Mouse (Mus musculus) stomach, embryonic 16.5 days (tissue): ENCODE measurements around the gene 1700069L16Rik. TPM values are rescaled to one million over a fixed set of nuclear protein-coding genes. Genes with fewer than 3 reads are reported as not detected.

Experiments used
- ATAC-seq: fragments of 200-750 bp; cut with Nextera tagmentation; 2 replicates; pipeline ENCODE4 v1.8.0; 2017; ENCODE audit warnings: moderate number of reproducible peaks, moderate TSS enrichment; ENCODE audit not compliant: insufficient read depth, low FRiP score
- H3K27ac ChIP-seq: fragments of 300-500 bp; sonication (generic); 2 replicates; pipeline ENCODE4 v1.5.1; 2014; ENCODE audit warnings: low read length
- H3K27me3 ChIP-seq: fragments of 300-500 bp; sonication (generic); 2 replicates; pipeline ENCODE4 v1.6.1; 2014; ENCODE audit warnings: low read length, control low read depth, mixed read lengths; ENCODE audit not compliant: control insufficient read depth, insufficient read depth
- H3K36me3 ChIP-seq: fragments of 300-500 bp; sonication (generic); 2 replicates; pipeline ENCODE4 v1.6.1; 2014; ENCODE audit warnings: low read length; ENCODE audit not compliant: control insufficient read depth, insufficient read depth
- H3K4me1 ChIP-seq: fragments of 300-500 bp; sonication (generic); 2 replicates; pipeline ENCODE4 v1.6.1; 2014; ENCODE audit warnings: low read length, control low read depth, mixed read lengths; ENCODE audit not compliant: control insufficient read depth, insufficient read depth
- H3K4me2 ChIP-seq: fragments of 300-500 bp; sonication (generic); 2 replicates; pipeline ENCODE4 v1.6.1; 2014; ENCODE audit warnings: low read depth, low read length, mixed read lengths
- H3K4me3 ChIP-seq: fragments of 300-500 bp; sonication (generic); replicated peaks from 2 replicates; pipeline ENCODE4 v1.5.1; 2014; ENCODE audit warnings: mild to moderate bottlenecking, low read length
- H3K9ac ChIP-seq: fragments of 300-500 bp; sonication (generic); 2 replicates; pipeline ENCODE4 v1.6.1; 2014; ENCODE audit warnings: low read length
- H3K9me3 ChIP-seq: fragments of 300-500 bp; sonication (generic); replicated peaks from 2 replicates; pipeline ENCODE4 v1.6.1; 2016; ENCODE audit warnings: low read length, control low read depth; ENCODE audit not compliant: control insufficient read depth
- whole genome bisulfite sequencing: fragments of 180-500 bp; shearing (Covaris S2); extraction: QIAGEN DNeasy Blood & Tissue Kit; methylation state at CpG from one replicate; pipeline ENCODE4 v1.1.7; 2014; 5-methylcytosine and 5-hydroxymethylcytosine counted together
- polyA plus RNA-seq: library from polyadenylated mRNA; unstranded; fragments of >200 nt; fragmentation: Nextera tagmentation; extraction: Ambion mirVana; gene quantifications from 2 replicates; pipeline ENCODE4 v1.2.1, GENCODE M21; 2015

Gene 1700069L16Rik
- polyA plus RNA-seq, 1 experiment from 2014 or later = not detected

- Histone ChIP-seq H3K4me2 (no peak overlapping the region), H3K9me3 (no peaks in the 10 kb centered on the region), H3K4me1 (no peaks in the 10 kb centered on the region), H3K27me3 (no peaks in the 10 kb centered on the region), H3K4me3 (no peak overlapping the region), H3K36me3 (no peaks in the 10 kb centered on the region), H3K9ac (no peak overlapping the region), H3K27ac (no peak overlapping the region)
- no peak for ATAC-seq
- 68% methylated on average over 19 of the region's 19 CpGs for WGBS
Observed at GRCm38 (mm10) chr5:113700388-113701023, 24.1 kb downstream of the 1700069L16Rik start.

DNA sequence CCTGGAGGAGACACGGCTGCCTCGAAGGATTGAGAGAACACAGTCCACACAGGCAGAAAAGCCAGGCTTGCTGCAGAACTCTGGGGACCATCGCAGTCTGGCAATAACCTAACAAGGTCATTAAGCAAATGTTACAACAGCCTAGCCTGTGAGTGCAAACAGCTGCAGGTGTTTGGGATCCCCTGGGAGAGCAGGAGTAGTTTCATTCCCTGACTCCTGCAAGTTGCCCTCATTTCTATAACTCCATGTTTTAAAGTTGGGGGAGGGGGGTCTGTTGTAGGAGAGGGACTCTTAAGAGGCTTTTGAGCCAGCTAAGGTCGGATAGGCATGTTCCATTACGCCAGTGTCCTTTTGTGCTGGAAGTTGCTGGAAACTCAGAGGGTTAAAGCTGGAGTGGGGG is 30.2 kb downstream of the 1700069L16Rik start:
- peak overlapping the region; percentile 53 for H3K27ac ChIP-seq
- WGBS = 17% methylated on average over 5 of the region's 5 CpGs
- ATAC-seq = peak; percentile 66; the same call in 1 of the 2 replicates
- H3K4me1 ChIP-seq = peaks cover 5% of the 10 kb centered on the region; the same call in 1 of the 2 replicates
- H3K4me2 ChIP-seq = no peak overlapping the region
- no peaks in the 10 kb centered on the region for H3K9me3 ChIP-seq
- H3K9ac ChIP-seq = no peak overlapping the region; the same call in 1 of the 2 replicates
- H3K36me3 ChIP-seq = no peaks in the 10 kb centered on the region
- H3K27me3 ChIP-seq = no peaks in the 10 kb centered on the region
- no peak overlapping the region for H3K4me3 ChIP-seq

DNA sequence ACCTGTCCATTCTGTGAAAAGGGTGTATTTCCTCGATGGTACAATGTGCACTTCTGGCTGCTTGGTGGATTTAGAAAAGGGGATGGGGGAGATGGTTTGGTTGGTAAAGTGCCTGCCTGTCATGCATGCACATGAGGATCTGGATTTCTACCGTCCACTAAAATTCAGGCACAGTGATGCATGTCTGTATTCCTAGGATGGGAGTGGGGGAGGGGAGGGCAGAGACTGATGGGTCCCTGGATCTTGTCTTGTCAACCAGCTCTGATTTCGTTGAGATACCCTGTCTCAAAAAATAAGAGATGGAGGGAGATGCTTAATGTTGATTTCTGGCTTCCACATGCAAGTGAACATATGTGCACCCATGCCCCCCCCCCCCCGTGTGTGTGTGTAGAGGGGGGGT is 30.6 kb downstream of the 1700069L16Rik start:
- Histone ChIP-seq H3K9me3 (no peaks in the 10 kb centered on the region), H3K27ac (peak overlapping the region; percentile 53; the same call in 1 of the 2 replicates), H3K4me2 (no peak overlapping the region), H3K27me3 (no peaks in the 10 kb centered on the region), H3K4me1 (peaks cover 5% of the 10 kb centered on the region; the same call in 1 of the 2 replicates), H3K4me3 (no peak overlapping the region), H3K9ac (no peak overlapping the region), H3K36me3 (no peaks in the 10 kb centered on the region)
- ATAC-seq = no peak
- 52% methylated on average over 4 of the region's 4 CpGs for WGBS

DNA sequence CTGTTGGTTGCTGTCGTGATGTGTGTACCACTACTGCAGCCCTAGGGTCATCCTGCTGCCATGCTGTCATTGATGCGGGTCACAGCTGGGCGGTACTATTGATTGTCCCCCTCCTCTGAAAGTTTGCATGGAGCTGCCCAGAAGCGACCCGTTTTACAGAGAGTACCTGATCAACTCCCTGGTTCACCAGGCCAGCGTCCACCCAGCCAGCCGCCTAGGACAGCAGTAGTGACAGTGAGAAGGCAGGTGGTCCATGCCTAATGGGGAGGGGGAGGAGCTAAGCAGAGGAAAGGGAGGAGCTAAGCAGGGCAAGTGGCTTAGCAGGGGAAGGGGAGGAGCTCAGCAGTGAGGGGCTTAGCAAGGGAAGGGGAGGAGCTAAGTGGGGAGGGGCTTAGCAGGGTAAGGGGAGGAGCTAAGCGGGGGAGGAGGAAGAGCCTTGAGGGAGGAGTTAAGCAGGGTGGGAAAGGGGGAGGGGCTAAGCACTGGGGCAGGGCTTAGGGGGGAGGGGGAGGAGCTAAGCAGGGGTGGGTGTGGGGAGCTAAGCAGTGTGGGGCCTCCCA is 31.3 kb downstream of the 1700069L16Rik start:
- no peak overlapping the region for H3K4me3 ChIP-seq
- H3K36me3 ChIP-seq = no peaks in the 10 kb centered on the region
- peaks cover 5% of the 10 kb centered on the region; the same call in 1 of the 2 replicates for H3K4me1 ChIP-seq
- H3K4me2 ChIP-seq = no peak overlapping the region
- no peaks in the 10 kb centered on the region for H3K27me3 ChIP-seq
- no peak overlapping the region for H3K9ac ChIP-seq
- WGBS = 87% methylated on average over 8 of the region's 8 CpGs
- H3K9me3 ChIP-seq = no peaks in the 10 kb centered on the region
- H3K27ac ChIP-seq = no peak overlapping the region
- ATAC-seq = no peak

- H3K27me3 ChIP-seq = no peaks in the 10 kb centered on the region
- 81% methylated on average over 2 of the region's 2 CpGs for WGBS
- no peak for ATAC-seq
- no peak overlapping the region for H3K4me2 ChIP-seq
- no peak overlapping the region for H3K27ac ChIP-seq
- no peaks in the 10 kb centered on the region for H3K9me3 ChIP-seq
- no peak overlapping the region for H3K9ac ChIP-seq
- H3K36me3 ChIP-seq = no peaks in the 10 kb centered on the region
- peaks cover 5% of the 10 kb centered on the region; the same call in 1 of the 2 replicates for H3K4me1 ChIP-seq
- no peak overlapping the region for H3K4me3 ChIP-seq
Observed at GRCm38 (mm10) chr5:113690866-113691265, 33.7 kb downstream of the 1700069L16Rik start.

GRCm38 (mm10) chr5:113690069-113690548 is 34.5 kb downstream of the 1700069L16Rik start:
- H3K4me1 ChIP-seq = peaks cover 5% of the 10 kb centered on the region; the same call in 1 of the 2 replicates
- no peaks in the 10 kb centered on the region for H3K27me3 ChIP-seq
- H3K9me3 ChIP-seq = no peaks in the 10 kb centered on the region
- 79% methylated on average over 15 of the region's 15 CpGs for WGBS
- no peak for ATAC-seq
- H3K4me2 ChIP-seq = no peak overlapping the region
- no peak overlapping the region for H3K9ac ChIP-seq
- no peak overlapping the region for H3K4me3 ChIP-seq
- no peak overlapping the region for H3K27ac ChIP-seq
- no peaks in the 10 kb centered on the region for H3K36me3 ChIP-seq

- H3K27ac ChIP-seq = no peak overlapping the region
- H3K9me3 ChIP-seq = no peaks in the 10 kb centered on the region
- H3K4me2 ChIP-seq = no peak overlapping the region
- no peak overlapping the region for H3K4me3 ChIP-seq
- 79% methylated on average over 5 of the region's 5 CpGs for WGBS
- H3K36me3 ChIP-seq = no peaks in the 10 kb centered on the region
- H3K9ac ChIP-seq = no peak overlapping the region
- H3K27me3 ChIP-seq = no peaks in the 10 kb centered on the region
- H3K4me1 ChIP-seq = no peaks in the 10 kb centered on the region
- ATAC-seq = no peak
Observed at GRCm38 (mm10) chr5:113687514-113687913, 37.1 kb downstream of the 1700069L16Rik start.

GRCm38 (mm10) chr5:113685471-113685870 is 39.1 kb downstream of the 1700069L16Rik start:
- Histone ChIP-seq H3K9ac (no peak overlapping the region), H3K4me2 (no peak overlapping the region), H3K36me3 (no peaks in the 10 kb centered on the region), H3K27ac (no peak overlapping the region), H3K4me1 (no peaks in the 10 kb centered on the region), H3K9me3 (no peaks in the 10 kb centered on the region), H3K4me3 (no peak overlapping the region), H3K27me3 (no peaks in the 10 kb centered on the region)
- 62% methylated on average over 5 of the region's 5 CpGs for WGBS
- no peak for ATAC-seq

DNA sequence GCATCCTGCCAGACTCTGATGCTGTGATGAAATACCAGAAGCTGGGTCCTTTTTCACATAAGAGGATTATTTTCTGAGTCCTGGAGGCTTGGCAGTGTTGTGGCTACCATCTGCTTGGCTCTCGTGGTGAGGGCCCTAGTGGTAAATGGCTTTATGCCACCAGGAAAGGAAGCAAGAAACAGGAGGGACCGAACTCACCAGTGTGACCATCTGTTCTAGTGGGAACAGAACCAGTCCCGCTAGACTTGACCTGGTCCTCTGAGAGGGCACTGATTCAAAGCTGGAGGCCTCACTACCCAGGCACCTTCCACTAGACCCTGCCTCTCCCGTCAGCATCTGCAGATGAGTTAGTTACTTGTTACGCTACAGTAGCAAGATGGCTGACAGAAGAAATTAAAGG is 41.3 kb downstream of the 1700069L16Rik start:
- no peaks in the 10 kb centered on the region for H3K4me1 ChIP-seq
- H3K27me3 ChIP-seq = no peaks in the 10 kb centered on the region
- H3K27ac ChIP-seq = no peak overlapping the region
- WGBS = 78% methylated on average over 5 of the region's 5 CpGs
- ATAC-seq = no peak
- H3K9me3 ChIP-seq = no peaks in the 10 kb centered on the region
- no peak overlapping the region for H3K4me3 ChIP-seq
- H3K9ac ChIP-seq = no peak overlapping the region
- H3K36me3 ChIP-seq = no peaks in the 10 kb centered on the region
- H3K4me2 ChIP-seq = no peak overlapping the region
